Mouse (Mus musculus) central nervous system, embryonic 18 days (tissue): ENCODE results near the gene Rftn2. TPM values are rescaled to one million over a fixed set of nuclear protein-coding genes. Genes with fewer than 3 reads are reported as not detected.

ENCODE experiments used
- polyA plus RNA-seq: library from polyadenylated mRNA; depleted of rRNA; stranded (reverse); fragments of >200 nt; gene quantifications from 2 replicates; pipeline ENCODE4 v1.2.3, GENCODE M21; 2012; rRNA removed

The Rftn2 gene
- 9.0 and 10.8 TPM in 2 replicates for polyA plus RNA-seq

GRCm38 (mm10) chr1:55226011-55226857 lies at the start of gene Rftn2:
Gene Rftn2, minus strand, starts transcription at chr1:55226782.

GRCm38 (mm10) chr1:55236890-55237642 lies 10.5 kb upstream of the Rftn2 start, which contains the start of gene Mars2:
Gene Mars2, plus strand, starts transcription at chr1:55237177.

GRCm38 (mm10) chr1:55130943-55131401 lies 95.6 kb downstream of the Rftn2 start, which contains the start of gene Mob4:
Gene Mob4, plus strand, starts transcription at chr1:55131231.

Other genes starting within 250 kb of the Rftn2 start
- 212 and 224 TPM in 2 replicates for gene Sf3b1, start 199.3 kb downstream of the Rftn2 start, polyA plus RNA-seq
- 23.1 and 23.2 TPM in 2 replicates for gene Coq10b, start 174.0 kb downstream of the Rftn2 start, polyA plus RNA-seq
- 226 and 232 TPM in 2 replicates for gene Hspe1, start 138.7 kb downstream of the Rftn2 start, polyA plus RNA-seq
- 138 and 151 TPM in 2 replicates for gene Hspd1, start 138.5 kb downstream of the Rftn2 start, polyA plus RNA-seq
- gene Mob4, start 95.6 kb downstream of the Rftn2 start, polyA plus RNA-seq, result 59.1 and 61.9 TPM in 2 replicates
- 5.4 and 5.6 TPM in 2 replicates for gene Mars2, start 10.4 kb upstream of the Rftn2 start, polyA plus RNA-seq
- 0.05 TPM in 1 of 2 replicates, not detected in the other for gene Boll, start 136.7 kb upstream of the Rftn2 start, polyA plus RNA-seq
- 4.4 and 4.9 TPM in 2 replicates for gene Plcl1, start 179.1 kb upstream of the Rftn2 start, polyA plus RNA-seq